Mouse (Mus musculus) erythroblast, embryonic 14.5 days (primary cell): ENCODE measurements around the gene 4931409K22Rik.

ENCODE experiments used
- GATA1 ChIP-seq: IDR thresholded peaks from 2 replicates; pipeline ENCODE4 v1.6.1; 2012; ENCODE audit warnings: low read length, inconsistent platforms, mixed read lengths
- TAL1 ChIP-seq: IDR thresholded peaks from 3 replicates; pipeline ENCODE4 v1.6.1; 2012; ENCODE audit warnings: low read length, inconsistent platforms, mixed read lengths

- no peak for TF ChIP-seq GATA1
- TF ChIP-seq TAL1 = no peak
Observed at GRCm38 (mm10) chr5:24536511-24536910, 20.1 kb downstream of the 4931409K22Rik start.
